Mouse (Mus musculus): ENCODE measurements at regions not wholly inside any gene's neighbourhood (a gene's known extent, or its start where the extent isn't known, plus 50 kb on each side); places are given as distances from the start of the nearest gene placed in this dataset.

DNA sequence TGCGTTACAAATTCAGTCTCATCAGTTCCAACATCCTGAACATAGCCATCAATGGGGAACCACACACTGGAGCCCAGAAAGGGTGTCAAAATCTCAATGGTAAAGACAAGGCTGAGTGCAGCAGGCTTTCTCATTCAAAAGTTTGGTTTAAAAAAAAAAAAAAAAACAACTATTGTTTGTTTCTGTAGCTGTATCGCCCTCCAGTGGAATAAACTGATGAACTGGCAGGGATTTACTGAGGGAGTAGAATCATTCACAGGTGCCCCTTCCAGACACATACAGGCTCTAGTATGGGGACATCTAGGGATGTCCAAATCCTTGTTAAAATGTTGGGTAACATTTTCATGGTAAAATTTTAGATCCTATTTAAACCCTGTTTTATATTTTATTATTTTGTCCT is 361.6 kb upstream of the Lmcd1 start:
- DNase-seq: no peak

DNA sequence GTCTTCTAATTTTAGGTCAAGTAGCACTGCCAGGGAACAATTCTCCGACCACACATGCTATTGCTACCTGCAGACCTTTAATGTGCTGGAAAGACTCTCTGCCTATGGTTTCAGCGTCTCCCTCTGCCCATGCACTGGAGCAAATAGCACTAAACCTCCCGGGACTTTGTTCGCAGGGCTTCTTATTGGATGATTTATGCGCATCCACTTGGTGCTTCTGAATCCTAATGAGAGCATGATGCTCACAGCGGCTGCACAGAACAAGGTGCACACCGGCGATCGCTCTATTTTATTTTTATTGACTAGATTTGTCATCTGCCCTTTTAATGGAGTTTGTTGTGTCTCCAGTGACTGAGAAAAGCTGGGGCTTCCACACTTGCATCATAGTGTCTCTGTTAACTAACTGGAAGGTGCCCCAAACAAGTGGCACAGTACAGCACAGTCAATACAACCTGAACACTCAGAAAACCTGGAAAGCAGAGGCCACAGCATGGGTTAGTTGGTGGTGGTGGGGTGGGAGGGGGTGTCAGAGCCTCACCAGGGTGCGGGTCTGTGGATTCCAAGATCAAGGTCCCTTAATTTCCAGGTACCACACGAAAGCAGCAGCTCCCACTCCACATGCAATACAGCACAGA is 359.7 kb upstream of the Lmcd1 start:
- no peak for DNase-seq

DNA sequence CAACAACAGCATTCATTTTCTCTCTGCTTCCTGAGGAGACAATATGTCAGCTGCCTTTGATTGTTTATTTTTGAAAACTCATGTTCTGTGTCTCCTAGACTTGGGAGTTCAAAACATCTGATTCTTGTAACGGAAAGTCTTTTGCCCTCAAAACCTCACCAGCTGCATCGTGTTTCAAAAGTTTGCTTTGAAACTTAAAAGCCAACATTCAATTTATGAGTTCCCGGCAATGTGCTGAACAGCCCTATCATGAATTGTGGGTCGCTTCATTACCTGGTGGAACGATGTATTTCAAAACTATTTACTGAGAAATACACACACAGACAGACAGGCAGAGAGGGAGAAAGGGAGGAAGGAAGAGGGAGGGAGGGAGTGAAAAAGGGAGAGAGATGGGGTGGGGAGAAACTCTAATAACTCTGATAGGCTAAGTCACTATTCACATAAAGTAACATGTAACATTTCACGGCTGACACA is 356.3 kb upstream of the Lmcd1 start:
- DNase-seq: peak; percentile 44

DNA sequence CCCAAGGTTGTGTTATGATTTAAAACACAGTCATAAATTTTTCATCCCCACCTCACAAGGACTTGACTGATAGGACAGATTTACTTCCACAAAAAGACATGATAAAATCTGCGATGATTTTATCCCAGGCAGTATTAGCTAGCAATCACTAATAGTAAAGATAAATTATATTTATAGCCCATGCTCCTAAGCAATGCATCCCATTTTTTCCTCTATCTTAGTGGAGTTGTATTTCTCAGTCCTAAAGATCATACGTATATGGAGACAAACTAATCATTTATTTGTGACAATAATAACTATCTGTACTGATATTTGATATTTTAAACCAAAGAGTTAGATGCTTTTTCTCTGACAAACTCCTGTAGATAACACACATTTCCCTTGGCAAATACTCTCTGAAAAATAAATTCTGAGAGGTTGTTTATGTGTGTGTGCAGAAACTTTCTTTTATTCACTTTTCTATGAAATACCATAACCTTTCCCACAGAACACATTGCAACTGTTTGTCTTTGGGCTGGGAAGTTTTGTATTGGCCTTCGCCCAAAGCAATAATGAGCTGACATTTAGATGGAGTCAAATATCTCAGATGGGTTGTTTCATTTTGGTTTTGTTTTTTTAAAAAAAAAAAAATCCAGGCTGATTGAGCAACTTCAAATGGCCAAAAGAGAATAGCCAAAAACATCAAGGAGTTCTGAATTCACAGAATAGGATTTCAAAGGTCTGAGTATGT is 355.5 kb upstream of the Lmcd1 start:
- peak; percentile 65 for DNase-seq

DNA sequence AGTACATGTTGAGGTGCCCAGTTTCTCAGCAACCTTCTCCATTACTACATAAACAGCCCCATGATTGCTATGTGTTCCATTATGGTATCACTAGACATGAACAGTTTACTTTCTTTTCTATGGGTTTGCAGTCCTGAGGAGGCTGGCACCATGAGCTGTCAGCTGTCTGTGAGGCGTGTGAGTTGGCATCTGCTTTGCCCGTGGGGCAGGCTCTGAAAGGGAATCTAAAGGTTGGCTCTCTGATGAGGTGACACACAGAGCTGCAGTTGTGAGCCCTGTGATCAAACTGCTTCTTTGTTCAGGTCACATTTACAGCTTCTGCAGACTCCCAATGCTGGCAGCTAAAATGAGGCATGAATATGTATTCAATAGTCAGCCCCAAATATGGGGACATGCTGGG is 341.0 kb upstream of the Lmcd1 start:
- DNase-seq: no peak

DNA sequence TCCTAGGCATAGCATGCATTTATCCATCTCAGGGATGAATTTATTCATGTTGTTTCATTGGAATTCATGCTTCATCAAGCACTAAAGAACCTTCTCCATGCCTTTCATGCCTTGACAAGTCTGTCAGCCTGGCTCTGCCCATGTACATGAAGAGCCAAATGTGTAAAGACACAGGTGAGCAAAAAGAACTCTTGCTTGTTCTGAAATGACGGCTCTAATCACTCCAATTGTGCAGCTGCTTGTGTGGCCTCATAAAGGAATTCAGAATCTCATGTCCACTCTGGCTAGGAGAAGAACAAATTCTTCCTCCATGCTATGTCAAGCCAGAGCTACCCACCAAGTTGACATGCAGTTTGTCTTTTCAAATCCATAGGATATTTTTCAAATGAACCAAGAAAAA is 319.2 kb upstream of the Lmcd1 start:
- DNase-seq: no peak

DNA sequence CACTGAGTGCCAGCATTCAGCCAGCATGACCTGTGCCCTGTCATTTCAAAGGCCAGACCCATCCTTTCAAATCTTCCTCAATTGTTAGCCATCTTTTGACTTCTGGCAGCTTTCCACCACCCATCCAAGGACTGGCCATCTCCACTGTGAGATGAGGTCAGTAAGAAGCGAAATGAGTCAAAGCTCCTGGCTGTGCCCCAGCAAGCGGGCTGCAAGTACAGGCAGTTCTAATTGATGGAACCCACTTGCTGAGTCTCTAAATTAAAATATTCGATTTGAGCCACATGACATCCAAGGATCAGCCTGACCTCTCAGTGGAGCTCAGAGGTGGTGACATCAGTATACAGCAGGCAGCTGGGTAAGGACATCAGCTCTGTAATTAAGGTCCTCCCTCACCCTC is 307.8 kb upstream of the Lmcd1 start:
- DNase-seq: peak; percentile 4

DNA sequence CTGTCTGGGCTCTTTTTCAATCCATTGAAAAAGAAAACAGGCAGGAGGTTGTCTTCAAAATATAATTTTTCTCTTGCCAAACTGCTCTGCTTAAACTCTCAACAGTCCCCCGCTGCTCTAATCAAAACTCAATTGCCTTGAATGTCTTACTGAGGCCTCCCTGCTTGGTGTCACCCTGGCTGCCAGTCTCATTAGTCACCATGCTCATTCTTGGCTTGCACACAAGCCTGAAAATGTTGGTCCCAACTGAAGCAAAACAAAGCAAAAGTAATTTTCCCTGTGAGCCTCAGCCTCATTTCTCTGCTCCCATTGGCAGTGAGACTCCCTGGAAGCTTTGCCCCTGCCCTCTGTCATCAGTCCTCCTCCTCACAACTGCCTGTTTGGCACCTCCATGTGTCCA is 288.1 kb upstream of the Lmcd1 start:
- no peak for DNase-seq

DNA sequence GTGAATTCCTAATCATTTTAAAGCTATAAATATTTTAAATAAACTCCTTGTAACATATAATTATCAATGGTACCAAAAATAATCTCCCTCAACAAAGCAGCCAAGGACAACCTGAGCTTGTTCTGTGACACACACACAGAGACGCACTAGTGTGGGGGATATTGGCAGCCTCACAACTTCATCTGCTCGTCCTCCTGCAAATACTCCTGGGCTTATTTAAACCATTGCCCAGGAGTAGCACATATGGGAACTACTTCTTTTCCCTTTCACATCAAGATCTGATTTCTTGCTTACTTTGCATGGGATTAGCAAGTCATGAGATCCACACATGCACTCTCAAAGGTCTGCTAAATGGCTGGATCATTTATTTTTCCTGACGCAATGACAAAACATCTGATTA is 277.7 kb upstream of the Lmcd1 start:
- no peak for DNase-seq

DNA sequence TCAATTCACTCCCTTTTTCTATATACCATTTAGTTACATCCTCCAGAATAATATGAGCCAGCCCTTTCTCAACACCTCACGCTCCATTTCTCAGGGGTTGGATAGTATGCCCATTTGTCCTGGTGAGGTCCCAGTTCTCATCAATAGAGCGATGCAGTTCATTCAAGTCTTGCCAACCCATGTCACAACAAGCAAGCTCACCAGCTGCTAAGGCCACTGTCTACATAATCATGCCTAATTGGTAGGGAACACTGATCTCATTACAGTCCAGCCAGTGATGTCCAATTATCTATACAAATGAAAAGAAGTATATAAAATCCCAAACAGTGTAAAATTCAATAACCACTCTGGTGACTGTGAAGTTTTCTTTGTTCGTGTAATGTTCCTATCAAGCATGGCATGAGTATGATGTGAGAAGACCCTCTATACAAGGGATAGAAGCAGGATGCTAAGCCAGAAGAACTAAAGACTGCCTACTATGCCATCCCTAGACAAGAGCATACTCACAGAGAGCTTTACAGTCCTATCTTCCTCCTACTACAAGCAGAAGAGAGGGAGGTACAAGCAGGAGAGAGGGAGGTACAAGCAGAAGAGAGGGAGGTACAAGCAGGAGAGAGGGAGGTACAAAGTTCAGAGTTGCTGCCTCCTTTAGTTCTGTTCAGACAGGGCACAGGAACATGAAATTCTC is 269.6 kb upstream of the Lmcd1 start:
- no peak for DNase-seq

DNA sequence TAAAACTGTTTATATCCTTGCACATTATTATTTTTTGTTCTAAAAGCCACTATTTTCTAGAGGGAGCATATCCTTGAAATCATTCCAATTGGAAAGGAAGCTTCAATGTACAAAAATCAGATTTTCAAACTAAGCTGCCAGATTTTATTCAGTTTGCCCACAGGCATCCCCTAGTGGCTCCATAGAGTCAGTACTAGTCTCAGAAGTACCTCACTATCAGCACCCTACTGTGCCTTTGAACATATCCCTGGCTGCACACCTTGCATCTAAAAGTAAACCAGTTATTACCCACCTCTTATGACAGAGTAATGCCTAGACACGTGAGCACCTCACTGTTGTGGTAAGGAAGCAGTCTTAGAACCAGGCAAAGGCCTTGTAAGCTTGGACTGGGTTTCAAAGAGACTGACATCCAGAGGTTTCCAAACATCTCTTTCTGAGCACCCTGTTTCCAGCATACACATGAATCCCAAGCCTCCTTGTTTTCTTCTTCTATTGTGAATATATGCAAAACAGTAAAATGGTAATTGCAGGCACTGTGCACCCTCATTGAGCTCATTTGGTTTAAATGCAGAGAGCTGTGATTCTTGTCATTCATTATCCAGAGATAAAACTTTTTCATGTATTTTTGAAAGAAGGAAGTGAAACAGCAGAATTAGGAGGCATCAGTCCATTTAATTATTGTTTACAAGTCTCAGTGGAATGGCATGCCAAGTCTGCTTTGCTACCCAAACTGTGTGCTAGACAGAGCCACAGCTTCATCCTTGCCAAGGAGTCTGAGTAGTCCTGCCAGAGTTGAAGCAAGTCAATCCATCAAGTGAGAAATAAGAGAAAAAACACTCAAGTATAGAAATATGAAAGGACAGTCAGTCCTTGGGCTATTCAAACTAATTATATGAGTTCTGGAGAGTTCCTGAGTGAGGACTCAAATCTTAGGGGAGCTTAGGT is 247.0 kb upstream of the Lmcd1 start:
- no peak for DNase-seq

DNA sequence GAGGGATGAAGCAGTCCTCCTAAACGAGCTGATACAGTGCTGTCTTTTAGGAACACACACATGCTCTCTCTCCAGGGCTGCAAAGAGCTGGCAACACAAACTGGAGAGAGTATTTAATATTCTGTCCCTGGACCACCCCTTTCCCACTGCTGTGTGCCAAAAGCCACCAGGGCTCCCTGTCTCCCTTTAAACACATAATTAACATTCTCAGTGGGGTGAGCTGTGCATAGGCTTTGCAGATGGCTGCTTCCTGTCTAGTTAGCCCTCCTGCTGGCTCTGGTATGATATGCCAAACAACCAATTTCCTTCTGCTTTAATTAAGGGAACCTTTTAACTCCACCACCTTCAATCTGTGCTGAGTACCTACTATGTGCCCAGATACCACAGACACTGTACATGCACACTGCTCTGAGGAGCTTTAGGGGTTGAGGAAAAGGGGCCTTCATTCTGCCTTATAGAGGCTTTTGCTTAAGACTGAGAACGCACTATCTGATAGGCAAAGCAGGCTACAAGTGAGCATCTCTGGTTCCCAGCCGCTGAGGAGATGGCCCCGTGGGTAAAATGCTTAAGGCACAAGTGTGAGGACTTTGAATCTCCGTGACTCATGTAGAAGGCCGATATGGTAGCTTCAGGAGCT is 222.9 kb upstream of the Lmcd1 start:
- DNase-seq: no peak

DNA sequence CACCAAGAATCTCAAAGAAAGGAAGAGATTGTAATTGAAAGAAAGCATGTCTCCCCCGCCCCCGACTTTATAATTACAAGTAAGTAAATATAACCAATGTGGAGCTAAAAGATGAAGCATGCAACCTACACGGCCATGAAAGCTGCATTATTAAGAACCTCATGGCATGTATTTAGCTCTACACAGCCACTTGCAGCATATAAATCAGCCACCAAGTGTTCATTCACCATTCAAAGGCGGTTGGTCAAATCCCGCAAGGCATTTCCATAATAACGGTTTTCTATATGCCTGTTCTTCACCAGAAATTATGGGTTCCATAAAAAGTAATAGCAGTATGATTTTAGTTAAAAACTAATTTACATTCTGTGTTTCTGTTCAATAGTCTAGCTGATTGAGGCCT is 221.4 kb upstream of the Lmcd1 start:
- DNase-seq: no peak

DNA sequence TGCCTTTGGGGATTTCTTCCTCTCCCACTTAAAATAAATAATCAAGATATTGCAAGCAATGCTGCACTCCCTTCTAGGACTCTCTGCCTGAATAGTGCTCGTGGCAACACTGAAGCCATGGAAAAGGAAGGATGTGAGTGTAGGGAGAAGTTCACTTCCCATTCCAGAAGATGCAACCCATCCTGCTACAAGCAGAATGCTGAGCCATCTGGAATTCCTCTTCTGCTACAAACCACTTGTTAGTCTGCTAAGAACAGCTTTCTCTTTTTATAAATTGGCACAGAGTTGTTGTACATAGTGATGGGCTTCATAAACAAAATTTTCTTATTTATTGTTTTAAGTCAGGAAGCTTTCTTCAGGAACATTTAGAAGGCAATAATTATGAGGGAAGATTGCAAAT is 215.7 kb upstream of the Lmcd1 start:
- peak; percentile 30 for DNase-seq

DNA sequence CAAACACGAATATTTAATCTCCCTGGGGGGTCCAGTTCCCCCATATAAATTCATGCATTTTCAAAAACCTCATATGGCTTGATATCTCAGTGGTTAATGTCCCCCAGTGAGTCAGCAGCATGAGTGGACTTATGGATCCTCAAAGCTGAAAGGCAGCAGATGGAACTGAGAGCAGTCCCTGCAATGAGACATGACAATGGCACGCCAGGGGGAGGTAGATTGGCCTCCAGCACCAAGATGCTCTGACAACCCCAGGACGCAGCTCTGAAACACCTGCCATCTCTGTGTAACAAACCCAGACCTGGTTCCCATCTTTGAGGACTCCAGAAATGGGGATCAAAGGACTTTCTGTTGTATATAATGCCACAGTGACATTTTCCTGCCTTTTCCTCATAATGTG is 210.6 kb upstream of the Lmcd1 start:
- DNase-seq: no peak

DNA sequence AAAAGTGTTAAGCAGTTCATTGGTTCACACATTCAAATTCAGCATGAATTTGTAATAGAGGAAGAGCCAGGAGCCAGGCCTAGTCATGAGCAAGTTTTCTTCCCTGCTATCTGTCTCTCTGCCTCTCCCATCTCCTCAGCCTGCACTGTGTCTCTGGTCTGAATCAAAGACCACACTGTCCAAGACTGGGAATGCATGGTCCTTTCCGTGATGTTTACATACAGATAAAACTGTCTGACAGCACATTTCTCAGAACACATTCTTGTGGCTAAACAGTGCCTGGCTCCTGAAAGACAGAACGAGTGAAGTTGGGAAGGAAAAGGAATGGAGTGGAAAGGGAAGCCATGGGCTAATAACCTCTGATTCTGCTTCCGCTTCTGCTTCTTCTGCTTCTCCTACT is 183.0 kb upstream of the Lmcd1 start:
- no peak for DNase-seq

DNA sequence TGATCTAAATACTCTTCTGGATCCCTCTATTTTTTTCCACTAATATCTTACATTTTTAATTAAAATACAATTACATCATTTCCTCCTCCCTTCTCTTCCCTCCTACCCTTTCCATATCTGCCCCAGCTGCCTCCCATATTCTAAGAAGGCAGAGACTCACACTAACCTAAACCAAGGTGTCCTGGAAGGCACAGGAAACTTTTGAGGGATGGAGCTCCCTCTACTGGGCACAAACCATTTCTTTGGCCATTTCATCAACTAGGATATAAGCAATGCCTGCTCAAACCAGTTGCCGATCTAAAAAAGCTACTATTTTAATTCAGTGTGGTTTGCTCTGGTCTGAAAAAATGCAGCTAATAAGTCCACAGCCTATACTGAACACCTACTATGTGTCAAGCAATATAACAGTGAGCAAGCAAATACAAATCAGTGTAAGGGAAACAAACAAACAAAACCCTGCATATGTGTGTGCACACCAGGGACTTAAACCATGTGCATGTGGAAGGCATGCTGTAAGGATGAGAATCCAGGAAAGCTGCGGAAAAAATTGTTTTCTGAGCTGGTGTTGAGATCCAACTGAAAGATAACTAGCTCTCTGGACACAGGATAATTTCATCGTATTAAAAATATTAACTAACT is 182.3 kb upstream of the Lmcd1 start:
- peak; percentile 63 for DNase-seq

DNA sequence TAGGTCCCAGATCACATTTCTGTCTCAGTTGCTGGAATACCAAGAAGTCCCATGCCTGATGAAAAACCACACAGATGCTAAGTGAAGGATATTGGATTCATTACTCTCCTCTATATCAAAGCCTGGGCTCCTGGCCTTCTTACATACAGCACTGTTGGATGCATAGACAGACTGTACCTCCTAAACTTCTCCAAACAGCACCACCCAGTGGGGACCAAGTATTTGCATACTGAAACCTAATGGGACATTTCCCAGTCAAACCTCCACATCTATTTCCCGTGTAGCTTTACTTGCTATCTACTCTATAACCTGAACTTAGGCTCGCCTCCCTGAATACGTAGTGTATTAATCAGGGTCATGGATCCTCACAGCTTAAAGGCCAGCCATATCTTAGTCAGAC is 180.3 kb upstream of the Lmcd1 start:
- DNase-seq: peak; percentile 18

DNA sequence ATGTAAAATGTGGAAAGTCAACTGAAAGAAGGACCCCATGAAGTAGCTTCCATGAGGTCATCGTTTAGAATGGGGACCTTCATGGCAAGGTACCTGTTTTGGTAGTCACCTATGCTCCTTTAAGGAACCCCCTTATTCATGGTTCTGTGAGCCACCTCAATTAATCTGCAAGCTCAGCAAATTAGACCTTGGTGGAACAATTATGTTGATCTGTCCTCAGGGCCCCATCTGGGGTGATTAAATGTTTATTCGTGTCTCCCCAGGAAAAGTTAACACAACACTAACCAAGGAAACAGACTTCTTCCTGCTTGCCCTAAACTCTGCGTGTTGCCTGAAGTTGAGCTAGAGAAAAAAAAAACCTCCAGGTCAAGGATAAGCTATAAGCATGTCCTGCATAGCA is 175.9 kb upstream of the Lmcd1 start:
- DNase-seq: no peak

DNA sequence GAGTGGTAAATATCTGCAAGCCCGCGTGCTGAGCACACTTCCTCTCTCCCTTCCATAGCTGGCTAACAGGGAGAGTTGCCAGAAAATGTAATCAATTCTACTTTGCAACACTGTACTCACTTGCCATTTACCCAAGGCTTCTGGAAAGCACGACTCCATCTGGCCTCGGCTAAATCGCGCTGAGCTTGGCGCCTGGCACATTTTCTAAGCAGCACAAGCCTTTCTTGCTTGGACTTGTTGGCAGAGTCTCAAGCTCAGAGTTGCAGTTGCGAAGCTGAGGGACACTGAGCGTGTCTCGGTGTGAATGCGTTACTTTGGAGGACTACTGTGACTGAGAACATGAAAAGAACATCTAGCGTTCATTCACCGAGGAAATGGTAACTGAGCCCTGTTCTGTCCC is 164.9 kb upstream of the Lmcd1 start:
- no peak for DNase-seq

DNA sequence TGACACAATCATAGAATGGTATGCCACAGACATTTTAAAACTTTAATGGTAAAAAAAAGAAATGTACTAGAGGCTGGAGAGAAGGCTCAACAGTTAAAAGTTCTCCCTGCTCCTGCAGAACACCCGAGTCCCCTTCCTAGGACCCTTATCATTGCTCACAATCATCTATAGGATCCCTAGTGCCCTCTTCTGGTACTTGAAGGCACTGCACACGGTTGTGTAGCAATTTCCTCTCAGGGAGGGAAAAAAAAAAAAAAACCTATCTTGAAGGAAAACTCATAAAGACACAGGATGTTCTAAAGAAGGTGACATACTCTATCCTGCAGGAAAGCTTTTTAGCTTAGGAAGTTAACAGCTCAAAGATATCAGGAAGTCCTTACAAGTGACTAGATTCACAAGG is 154.4 kb upstream of the Lmcd1 start:
- peak; percentile 7 for DNase-seq

DNA sequence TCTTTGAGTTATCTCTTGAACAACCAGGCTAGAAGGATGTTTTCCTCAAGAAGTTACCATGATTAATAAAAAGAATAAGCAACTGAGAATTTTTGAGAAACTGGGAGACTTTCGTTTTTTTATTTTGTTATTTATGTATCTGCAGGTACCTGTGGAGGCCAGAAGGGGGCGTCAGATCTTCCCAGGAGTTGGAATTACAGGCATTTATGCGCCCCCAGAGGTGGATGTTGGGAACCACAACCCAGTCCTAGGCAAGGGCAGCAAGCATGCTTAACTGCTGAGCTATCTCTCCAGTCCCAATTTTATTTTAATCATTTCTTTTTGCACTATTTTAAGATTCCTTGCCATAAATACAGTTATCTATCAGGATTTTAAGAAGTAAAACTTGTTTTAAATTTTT is 140.0 kb upstream of the Lmcd1 start:
- DNase-seq: peak; percentile 57

All from kidney, postnatal 10 days (tissue).